Mouse (Mus musculus): ENCODE data around the gene Srsf10. TPM values are rescaled to one million over a fixed set of nuclear protein-coding genes. Genes with fewer than 3 reads are reported as not detected.

The Srsf10 gene
- 127 and 184 TPM in 2 replicates for polyA plus RNA-seq (2015; fragmentation: Nextera tagmentation; extraction: Ambion mirVana)

DNA sequence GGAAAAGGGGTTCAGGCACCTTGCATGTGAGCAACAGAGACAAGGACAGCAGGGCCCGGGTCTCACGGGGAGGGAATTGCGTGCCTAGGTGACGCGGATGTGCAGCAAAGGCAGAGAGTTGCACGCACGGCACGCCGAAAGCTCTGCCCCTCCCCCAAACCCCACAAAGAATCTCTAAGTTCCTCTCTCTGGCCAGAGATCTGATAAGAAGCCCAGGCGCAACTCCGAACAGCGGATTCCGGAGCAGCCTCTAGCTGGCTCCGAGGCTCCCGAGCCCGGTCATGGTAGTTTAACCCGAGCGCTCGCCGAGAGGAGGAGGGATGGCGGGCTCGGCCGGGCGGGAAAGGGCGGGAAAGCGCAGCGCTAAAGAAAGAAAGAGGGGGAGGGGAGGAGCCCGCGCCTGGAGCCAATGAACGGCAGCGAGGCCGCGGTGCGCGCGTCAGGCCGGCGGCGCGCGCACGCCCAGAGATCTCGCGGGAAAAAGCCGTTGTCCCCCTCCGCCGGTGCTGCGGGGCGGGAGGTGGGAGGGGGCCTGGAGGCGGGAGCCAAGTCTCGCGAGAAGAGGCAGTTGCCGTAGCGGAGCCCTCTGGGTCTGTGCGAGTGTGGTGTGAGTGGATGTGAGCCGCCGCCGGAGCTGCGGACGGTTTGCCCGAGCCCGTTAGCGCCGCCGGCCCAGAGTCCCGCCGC, at the start of gene Srsf10:
TSS of gene Srsf10 (plus strand) at position 212 of the 687 bp plus-strand sequence.

DNA sequence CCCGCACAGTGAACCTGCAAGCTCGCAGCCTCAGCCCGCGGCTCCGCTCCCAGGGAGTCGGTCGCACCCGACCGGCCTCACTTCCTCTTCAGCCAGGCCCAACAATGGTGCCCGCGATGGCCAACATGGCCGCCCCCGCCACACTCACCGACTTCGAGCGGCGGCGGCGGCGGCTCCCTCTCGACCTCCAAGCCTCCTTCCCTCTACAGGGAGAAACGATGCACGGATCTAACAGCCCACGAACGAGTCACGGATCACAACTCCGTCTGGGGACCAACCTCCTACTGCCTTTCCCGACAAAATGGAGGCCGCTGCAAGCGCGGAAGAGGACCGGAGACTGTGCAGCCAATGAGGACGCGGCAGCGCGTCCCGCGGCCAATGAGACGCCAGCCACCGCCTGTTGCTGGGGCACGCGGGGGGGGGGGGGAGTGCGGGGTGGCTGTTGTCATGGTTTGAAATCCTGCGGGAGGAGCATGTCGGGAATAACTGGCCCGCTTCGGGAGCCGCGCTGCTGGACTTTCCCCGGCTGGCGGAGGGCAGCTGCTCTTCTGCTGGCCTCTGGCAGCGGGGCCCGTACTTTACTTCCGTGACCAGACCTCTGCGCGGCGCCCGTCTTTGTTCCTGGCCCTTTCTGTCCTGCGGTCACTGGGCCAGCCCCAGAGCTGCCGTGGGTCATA, 18.1 kb downstream of the Srsf10 start, which contains the start of gene Pnrc2:
TSS of gene Pnrc2 (minus strand) at position 325 of the 677 bp plus-strand sequence.

DNA sequence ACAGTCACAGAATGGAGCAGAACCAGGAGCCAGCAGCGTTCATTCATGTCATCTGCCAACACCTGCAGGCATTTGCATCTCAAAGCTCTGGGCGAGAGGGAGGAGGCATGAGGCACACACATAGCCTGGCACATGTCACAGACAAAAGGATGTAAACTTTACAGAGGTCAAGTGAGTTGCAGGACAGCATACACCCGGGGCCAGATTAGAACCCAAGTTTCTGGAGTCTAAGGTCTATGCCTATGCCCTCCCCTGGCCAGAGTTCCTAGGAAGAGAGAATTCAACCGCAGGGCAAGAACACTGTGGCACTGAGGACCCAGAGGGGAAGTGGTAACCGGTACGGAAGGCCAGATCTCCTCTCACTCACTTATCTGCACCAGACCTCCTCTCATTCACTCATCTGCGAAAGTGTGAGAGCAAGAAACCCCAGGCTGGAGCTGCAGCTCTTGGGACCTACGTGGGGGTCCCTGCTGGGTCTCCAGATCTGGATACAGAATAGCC, 39.6 kb downstream of the Srsf10 start, which contains the start of gene Cnr2:
TSS of gene Cnr2 (plus strand) at position 324 of the 501 bp plus-strand sequence.

Other genes starting within 250 kb of the Srsf10 start
- gene Ifnlr1, start 169.5 kb upstream of the Srsf10 start, polyA plus RNA-seq (2015; fragmentation: Nextera tagmentation; extraction: Ambion mirVana), result 0.11 and 0.23 TPM in 2 replicates
- 0.33 and 0.75 TPM in 2 replicates for gene Il22ra1, start 127.6 kb upstream of the Srsf10 start, polyA plus RNA-seq (2015; fragmentation: Nextera tagmentation; extraction: Ambion mirVana)
- gene Myom3, start 96.0 kb upstream of the Srsf10 start, polyA plus RNA-seq (2015; fragmentation: Nextera tagmentation; extraction: Ambion mirVana), result 0.27 and 1.5 TPM in 2 replicates
- gene Pnrc2, start 18.1 kb downstream of the Srsf10 start, polyA plus RNA-seq (2015; fragmentation: Nextera tagmentation; extraction: Ambion mirVana), result 142 and 194 TPM in 2 replicates
- 0.80 and 1.6 TPM in 2 replicates for gene Cnr2, start 39.6 kb downstream of the Srsf10 start, polyA plus RNA-seq (2015; fragmentation: Nextera tagmentation; extraction: Ambion mirVana)
- 75.5 and 87.5 TPM in 2 replicates for gene Fuca1, start 65.0 kb downstream of the Srsf10 start, polyA plus RNA-seq (2015; fragmentation: Nextera tagmentation; extraction: Ambion mirVana)
- 77.8 and 87.6 TPM in 2 replicates for gene Hmgcl, start 90.7 kb downstream of the Srsf10 start, polyA plus RNA-seq (2015; fragmentation: Nextera tagmentation; extraction: Ambion mirVana)
- gene Gale, start 108.0 kb downstream of the Srsf10 start, polyA plus RNA-seq (2015; fragmentation: Nextera tagmentation; extraction: Ambion mirVana), result 11.1 and 13.1 TPM in 2 replicates
- gene Lypla2, start 116.9 kb downstream of the Srsf10 start, polyA plus RNA-seq (2015; fragmentation: Nextera tagmentation; extraction: Ambion mirVana), result 60.9 and 77.5 TPM in 2 replicates
- gene Pithd1, start 131.5 kb downstream of the Srsf10 start, polyA plus RNA-seq (2015; fragmentation: Nextera tagmentation; extraction: Ambion mirVana), result 41.3 and 53.7 TPM in 2 replicates
- 16.7 and 25.8 TPM in 2 replicates for gene Eloa, start 166.0 kb downstream of the Srsf10 start, polyA plus RNA-seq (2015; fragmentation: Nextera tagmentation; extraction: Ambion mirVana)
- gene Rpl11, start 197.7 kb downstream of the Srsf10 start, polyA plus RNA-seq (2015; fragmentation: Nextera tagmentation; extraction: Ambion mirVana), result 454 and 620 TPM in 2 replicates